Mouse (Mus musculus) heart, adult 9 months (tissue): ENCODE results near the gene Wwp2.

Experiments used
- DNase-seq, 2 experiments: peaks; one replicate each; pipeline ENCODE4 v3.0.0; 2022; ENCODE audit warnings: low spot score in 2 of 2

Wwp2 gene

GRCm38 (mm10) chr8:107510204-107510603, 74.0 kb downstream of the Wwp2 start:
- no peak for DNase-seq

GRCm38 (mm10) chr8:107510766-107511165, 74.6 kb downstream of the Wwp2 start:
- DNase-seq = no peak

- no peak for DNase-seq
These were observed 77.1 kb downstream of the Wwp2 start for GRCm38 (mm10) chr8:107513249-107513648.

GRCm38 (mm10) chr8:107514949-107515721, 79.0 kb downstream of the Wwp2 start:
- DNase-seq = no peak

- DNase-seq = no peak
These were observed 82.6 kb downstream of the Wwp2 start for GRCm38 (mm10) chr8:107518726-107519125.

GRCm38 (mm10) chr8:107519860-107520259, 83.7 kb downstream of the Wwp2 start:
- DNase-seq = peak; percentile 50 to 55

- DNase-seq = no peak
These were observed 85.8 kb downstream of the Wwp2 start for GRCm38 (mm10) chr8:107521788-107522554.

GRCm38 (mm10) chr8:107522555-107522833, 86.3 kb downstream of the Wwp2 start:
- DNase-seq = no peak

GRCm38 (mm10) chr8:107524535-107524934, 88.4 kb downstream of the Wwp2 start:
- DNase-seq = no peak

- DNase-seq = no peak
These were observed 92.6 kb downstream of the Wwp2 start for GRCm38 (mm10) chr8:107528786-107529185.

- no peak for DNase-seq
These were observed 101.3 kb downstream of the Wwp2 start for GRCm38 (mm10) chr8:107537472-107537871.

GRCm38 (mm10) chr8:107540623-107541022, 104.5 kb downstream of the Wwp2 start:
- no peak for DNase-seq

- no peak for DNase-seq
These were observed 105.2 kb downstream of the Wwp2 start for GRCm38 (mm10) chr8:107541369-107541768.

- peak; percentile 37 to 49 for DNase-seq
These were observed 106.0 kb downstream of the Wwp2 start for GRCm38 (mm10) chr8:107542151-107542550.

- DNase-seq = no peak
These were observed 107.5 kb downstream of the Wwp2 start for GRCm38 (mm10) chr8:107543714-107544113.

- no peak for DNase-seq
These were observed 108.0 kb downstream of the Wwp2 start for GRCm38 (mm10) chr8:107544211-107544610.

- peak; percentile 31 to 46 for DNase-seq
These were observed 108.5 kb downstream of the Wwp2 start for GRCm38 (mm10) chr8:107544651-107545174.

- no peak for DNase-seq
These were observed 109.5 kb downstream of the Wwp2 start for GRCm38 (mm10) chr8:107545621-107546152.

- no peak for DNase-seq
These were observed 110.0 kb downstream of the Wwp2 start for GRCm38 (mm10) chr8:107546154-107546553.

- DNase-seq = no peak
These were observed 110.7 kb downstream of the Wwp2 start for GRCm38 (mm10) chr8:107546817-107547216.

GRCm38 (mm10) chr8:107552234-107552633, 116.1 kb downstream of the Wwp2 start:
- no peak for DNase-seq

GRCm38 (mm10) chr8:107555231-107555630, 119.1 kb downstream of the Wwp2 start:
- no peak for DNase-seq

- no peak for DNase-seq
These were observed 120.4 kb downstream of the Wwp2 start for GRCm38 (mm10) chr8:107556511-107556936.
